Mouse (Mus musculus) bone marrow macrophage, adult 2 months (primary cell): ENCODE results near the gene Nacc1.

ENCODE experiments used
- CTCF ChIP-seq: IDR thresholded peaks from 2 replicates; pipeline ENCODE4 v1.5.1; 2012; ENCODE audit warnings: low read depth, mild to moderate bottlenecking, low read length, moderate library complexity
- POLR2A ChIP-seq: IDR thresholded peaks from 2 replicates; pipeline ENCODE4 v1.6.1; 2012; ENCODE audit warnings: mild to moderate bottlenecking, low read depth, low read length, borderline replicate concordance

DNA sequence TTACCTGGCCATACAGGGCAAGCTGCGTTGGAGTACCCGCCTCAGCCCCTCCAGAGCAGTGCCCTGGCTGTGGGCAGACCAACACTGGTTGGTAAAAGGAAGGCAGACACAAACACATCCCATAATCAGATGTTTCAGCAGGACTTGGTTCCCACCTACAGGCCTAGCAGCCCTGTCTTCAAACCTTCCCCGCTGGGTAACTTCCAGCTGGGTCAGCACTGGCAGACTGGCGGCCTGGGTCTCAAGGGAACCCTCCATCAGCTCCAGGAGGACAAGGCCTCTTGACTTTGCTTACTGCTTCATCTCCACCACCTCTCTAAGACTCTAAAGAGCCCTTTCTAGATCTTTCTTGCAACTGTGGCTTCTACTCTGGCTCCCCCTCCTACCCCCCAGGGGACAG lies 48.9 kb upstream of the Nacc1 start:
- no peak for TF ChIP-seq CTCF
- no peak for TF ChIP-seq POLR2A
